Mouse (Mus musculus) limb, embryonic 14.5 days (tissue): ENCODE measurements around the gene Gpkow. TPM values are rescaled to one million over a fixed set of nuclear protein-coding genes. Genes with fewer than 3 reads are reported as not detected.

Experiments used
- ATAC-seq: fragments of 200-750 bp; cut with Nextera tagmentation; 2 replicates; pipeline ENCODE4 v1.8.0; 2017; ENCODE audit warnings: low read depth, moderate number of reproducible peaks, moderate TSS enrichment; ENCODE audit not compliant: low FRiP score
- DNase-seq: peaks from one replicate; pipeline ENCODE4 v3.0.0-alpha.2; 2015; ENCODE audit warnings: low spot score
- H3K27ac ChIP-seq: fragments of 300-500 bp; sonication (generic); replicated peaks from 2 replicates; pipeline ENCODE4 v1.5.1; 2014; ENCODE audit warnings: low read depth, mild to moderate bottlenecking, low read length, moderate library complexity, mixed read lengths
- H3K27me3 ChIP-seq: fragments of 300-500 bp; sonication (generic); 2 replicates; pipeline ENCODE4 v1.6.1; 2014; ENCODE audit warnings: low read length, mixed read lengths; ENCODE audit not compliant: control insufficient read depth, insufficient read depth
- H3K36me3 ChIP-seq: fragments of 300-500 bp; sonication (generic); 2 replicates; pipeline ENCODE4 v1.6.1; 2014; ENCODE audit warnings: mild to moderate bottlenecking, low read length, moderate library complexity, mixed read lengths; ENCODE audit not compliant: control insufficient read depth, insufficient read depth
- H3K4me1 ChIP-seq: fragments of 300-500 bp; sonication (generic); 2 replicates; pipeline ENCODE4 v1.6.1; 2014; ENCODE audit warnings: antibody characterized with exemption, low read length, mixed read lengths; ENCODE audit not compliant: control insufficient read depth, insufficient read depth
- H3K4me2 ChIP-seq: fragments of 300-500 bp; sonication (generic); replicated peaks from 2 replicates; pipeline ENCODE4 v1.6.1; 2014; ENCODE audit warnings: low read depth, mild to moderate bottlenecking, low read length, moderate library complexity; ENCODE audit not compliant: severe bottlenecking
- H3K4me3 ChIP-seq: fragments of 300-500 bp; sonication (generic); replicated peaks from 2 replicates; pipeline ENCODE4 v1.5.1; 2014; ENCODE audit warnings: low read length
- H3K9ac ChIP-seq: fragments of 300-500 bp; sonication (generic); 2 replicates; pipeline ENCODE4 v1.6.1; 2014; ENCODE audit warnings: mild to moderate bottlenecking, low read depth, low read length, moderate library complexity; ENCODE audit not compliant: severe bottlenecking
- H3K9me3 ChIP-seq: fragments of 300-500 bp; sonication (generic); 2 replicates; pipeline ENCODE4 v1.6.1; 2016; ENCODE audit warnings: low read length; ENCODE audit not compliant: control insufficient read depth
- POLR2A ChIP-seq: fragments of 200-500 bp; IDR thresholded peaks from 2 replicates; pipeline ENCODE4 v1.8.0; 2012; ENCODE audit warnings: inconsistent platforms, mild to moderate bottlenecking, moderate library complexity, borderline replicate concordance; ENCODE audit not compliant: insufficient read depth, insufficient read length; ENCODE audit errors: extremely low read depth
- WGBS: fragments of 180-500 bp; shearing (Covaris S2); extraction: QIAGEN DNeasy Blood & Tissue Kit; methylation state at CpG from one replicate; pipeline ENCODE4 v1.1.7; 2014; 5-methylcytosine and 5-hydroxymethylcytosine counted together
- polyA plus RNA-seq, 2 experiments: library from polyadenylated mRNA; depleted of rRNA in 1 of 2; stranded (reverse) in 1 of 2; unstranded in 1 of 2; fragments of >200 nt; fragmentation: Nextera tagmentation in 1 of 2; extraction: Ambion mirVana in 1 of 2; gene quantifications; 2 replicates each; pipeline versions ENCODE4 v1.2.1 to v1.2.3; 2012 to 2014

Gpkow gene
- polyA plus RNA-seq, 2 experiments: 28.9 to 37.8 TPM

GRCm38 (mm10) chrX:7674284-7675000, 22.5 kb upstream of the Gpkow start:
- Histone ChIP-seq H3K4me1 (peaks cover 9% of the 10 kb centered on the region; the same call in 1 of the 2 replicates), H3K4me3 (peak overlapping the region; percentile 24), H3K36me3 (no peaks in the 10 kb centered on the region), H3K27me3 (no peaks in the 10 kb centered on the region), H3K9ac (peak overlapping the region; percentile 7; the same call in 1 of the 2 replicates), H3K9me3 (no peaks in the 10 kb centered on the region), H3K27ac (peak overlapping the region; percentile 73), H3K4me2 (peak overlapping the region; percentile 47)
- peak; percentile 42 for DNase-seq
- TF ChIP-seq POLR2A: no peak
- peak; percentile 19; the same call in 1 of the 2 replicates for ATAC-seq
- WGBS: 33% methylated on average over 22 of the region's 28 CpGs

- Histone ChIP-seq H3K27ac (peak overlapping the region; percentile 73; the same call in 1 of the 2 replicates), H3K4me2 (peak overlapping the region; percentile 47), H3K36me3 (no peaks in the 10 kb centered on the region), H3K27me3 (no peaks in the 10 kb centered on the region), H3K4me3 (peak overlapping the region; percentile 24), H3K4me1 (peaks cover 9% of the 10 kb centered on the region; the same call in 1 of the 2 replicates), H3K9me3 (no peaks in the 10 kb centered on the region), H3K9ac (peak overlapping the region; percentile 7; the same call in 1 of the 2 replicates)
- 40% methylated on average over 10 of the region's 10 CpGs for WGBS
- ATAC-seq (no peak), DNase-seq (no peak)
- no peak for TF ChIP-seq POLR2A
These were observed 21.9 kb upstream of the Gpkow start for GRCm38 (mm10) chrX:7675001-7675380.

GRCm38 (mm10) chrX:7678986-7679385, 17.9 kb upstream of the Gpkow start:
- no peak overlapping the region for H3K27ac ChIP-seq
- no peaks in the 10 kb centered on the region for H3K27me3 ChIP-seq
- no peak for ATAC-seq
- H3K4me1 ChIP-seq: no peaks in the 10 kb centered on the region
- no peak overlapping the region for H3K9ac ChIP-seq
- no peaks in the 10 kb centered on the region for H3K9me3 ChIP-seq
- no peak for DNase-seq
- H3K4me2 ChIP-seq: no peak overlapping the region
- TF ChIP-seq POLR2A: no peak
- no peak overlapping the region for H3K4me3 ChIP-seq
- no peaks in the 10 kb centered on the region for H3K36me3 ChIP-seq
- WGBS: 48% methylated on average over 3 of the region's 3 CpGs

- no peaks in the 10 kb centered on the region for H3K36me3 ChIP-seq
- peak overlapping the region; percentile 43 for H3K4me2 ChIP-seq
- 15% methylated on average over 25 of the region's 27 CpGs for WGBS
- H3K27me3 ChIP-seq: no peaks in the 10 kb centered on the region
- H3K4me3 ChIP-seq: peak overlapping the region; percentile 29
- H3K4me1 ChIP-seq: no peaks in the 10 kb centered on the region
- ATAC-seq (peak; percentile 91), DNase-seq (peak; percentile 90)
- no peak for TF ChIP-seq POLR2A
- H3K9ac ChIP-seq: no peak overlapping the region; the same call in 1 of the 2 replicates
- no peak overlapping the region for H3K27ac ChIP-seq
- H3K9me3 ChIP-seq: no peaks in the 10 kb centered on the region
These were observed 17.4 kb upstream of the Gpkow start for GRCm38 (mm10) chrX:7679405-7680056.

GRCm38 (mm10) chrX:7680057-7680412, 16.9 kb upstream of the Gpkow start:
- no peak for TF ChIP-seq POLR2A

More at GRCm38 (mm10) chrX:7680057-7680412, 16.9 kb upstream of the Gpkow start:
- Histone ChIP-seq H3K27me3 (no peaks in the 10 kb centered on the region), H3K9me3 (no peaks in the 10 kb centered on the region), H3K36me3 (no peaks in the 10 kb centered on the region), H3K4me3 (peak overlapping the region; percentile 29), H3K4me1 (no peaks in the 10 kb centered on the region), H3K27ac (no peak overlapping the region), H3K9ac (no peak overlapping the region; the same call in 1 of the 2 replicates), H3K4me2 (peak overlapping the region; percentile 43)
- ATAC-seq (peak; percentile 53), DNase-seq (no peak)
- 23% methylated on average over 12 of the region's 12 CpGs for WGBS
